Mouse (Mus musculus): ENCODE measurements around the gene Thada. TPM values are rescaled to one million over a fixed set of nuclear protein-coding genes. Genes with fewer than 3 reads are reported as not detected.
"Not testable (repeated sequence)": the region's sequence is repeated elsewhere in the genome, so short reads cannot be mapped to it uniquely, and the experiment has no call there.

Thada gene
- polyA plus RNA-seq, 2 experiments: 9.1 to 9.7 TPM

GRCm38 (mm10) chr17:84238174-84238573 lies 227.8 kb downstream of the Thada start:
- 36% methylated on average over 1 of the region's 1 CpGs for WGBS
- Histone ChIP-seq H3K9me3 (ENCODE audit: control insufficient read depth, low read length) (no peaks in the 10 kb centered on the region), H3K27me3 (ENCODE audit: control insufficient read depth, insufficient read depth, low read length) (no peaks in the 10 kb centered on the region), H3K9ac (ENCODE audit: low read depth, low read length, severe bottlenecking) (no peak overlapping the region), H3K27ac (replicated peaks; ENCODE audit: low read depth, low read length) (no peak overlapping the region), H3K4me2 (replicated peaks; ENCODE audit: low read depth, low read length, severe bottlenecking) (no peak overlapping the region), H3K36me3 (ENCODE audit: control insufficient read depth, insufficient read depth, low read length) (no peaks in the 10 kb centered on the region), H3K4me1 (ENCODE audit: control insufficient read depth, insufficient read depth, low read length) (no peaks in the 10 kb centered on the region), H3K4me3 (replicated peaks; ENCODE audit: low read length) (no peak overlapping the region)
- DNase-seq (ENCODE audit: low spot score) (no peak), ATAC-seq (ENCODE audit: low FRiP score, low read depth) (no peak)
- no peak for TF ChIP-seq POLR2A (IDR thresholded peaks at IDR 0.05; ENCODE audit: borderline replicate concordance, extremely low read depth, insufficient read depth, insufficient read length)

GRCm38 (mm10) chr17:84236781-84237557 lies 229.0 kb downstream of the Thada start:
- no peak for DNase-seq (ENCODE audit: low spot score)
- Histone ChIP-seq H3K36me3 (ENCODE audit: control insufficient read depth, insufficient read depth, low read length) (0 out of 2 replicates have a peak, but pooled peaks cover 4% of the 10 kb centered on the region), H3K27me3 (ENCODE audit: control insufficient read depth, insufficient read depth, low read length) (no peaks in the 10 kb centered on the region), H3K27ac (replicated peaks; ENCODE audit: low read depth, low read length) (no peak overlapping the region), H3K4me1 (ENCODE audit: control insufficient read depth, insufficient read depth, low read length) (no peaks in the 10 kb centered on the region), H3K9ac (ENCODE audit: low read depth, low read length, severe bottlenecking) (no peak overlapping the region), H3K9me3 (ENCODE audit: control insufficient read depth, low read length) (no peaks in the 10 kb centered on the region), H3K4me3 (replicated peaks; ENCODE audit: low read length) (no peak overlapping the region), H3K4me2 (replicated peaks; ENCODE audit: low read depth, low read length, severe bottlenecking) (no peak overlapping the region)
- TF ChIP-seq POLR2A (IDR thresholded peaks at IDR 0.05; ENCODE audit: borderline replicate concordance, extremely low read depth, insufficient read depth, insufficient read length): no peak
- WGBS: 88% methylated on average over 7 of the region's 7 CpGs
- ATAC-seq (ENCODE audit: low FRiP score, low read depth): no peak

GRCm38 (mm10) chr17:84235399-84235928 lies 230.5 kb downstream of the Thada start:
- H3K4me3 ChIP-seq (replicated peaks; ENCODE audit: low read length): no peak overlapping the region
- no peak for TF ChIP-seq POLR2A (IDR thresholded peaks at IDR 0.05; ENCODE audit: borderline replicate concordance, extremely low read depth, insufficient read depth, insufficient read length)
- H3K36me3 ChIP-seq (ENCODE audit: control insufficient read depth, insufficient read depth, low read length): 0 out of 2 replicates have a peak, but pooled peaks cover 10% of the 10 kb centered on the region
- no peaks in the 10 kb centered on the region for H3K4me1 ChIP-seq (ENCODE audit: control insufficient read depth, insufficient read depth, low read length)
- no peak for ATAC-seq (ENCODE audit: low FRiP score, low read depth)
- H3K9ac ChIP-seq (ENCODE audit: low read depth, low read length, severe bottlenecking): no peak overlapping the region
- 65% methylated on average over 4 of the region's 4 CpGs for WGBS
- H3K4me2 ChIP-seq (replicated peaks; ENCODE audit: low read depth, low read length, severe bottlenecking): no peak overlapping the region
- no peaks in the 10 kb centered on the region for H3K9me3 ChIP-seq (ENCODE audit: control insufficient read depth, low read length)
- H3K27ac ChIP-seq (replicated peaks; ENCODE audit: low read depth, low read length): no peak overlapping the region
- H3K27me3 ChIP-seq (ENCODE audit: control insufficient read depth, insufficient read depth, low read length): no peaks in the 10 kb centered on the region
- no peak for DNase-seq (ENCODE audit: low spot score)

- ATAC-seq (ENCODE audit: low FRiP score, low read depth); H3K9ac ChIP-seq (ENCODE audit: low read depth, low read length, severe bottlenecking); H3K27me3 ChIP-seq (ENCODE audit: control insufficient read depth, insufficient read depth, low read length); DNase-seq (ENCODE audit: low spot score); H3K4me3 ChIP-seq (replicated peaks; ENCODE audit: low read length); H3K9me3 ChIP-seq (ENCODE audit: control insufficient read depth, low read length); H3K4me2 ChIP-seq (replicated peaks; ENCODE audit: low read depth, low read length, severe bottlenecking); H3K27ac ChIP-seq (replicated peaks; ENCODE audit: low read depth, low read length); H3K4me1 ChIP-seq (ENCODE audit: control insufficient read depth, insufficient read depth, low read length): not testable (repeated sequence)
- H3K36me3 ChIP-seq (ENCODE audit: control insufficient read depth, insufficient read depth, low read length): 0 out of 2 replicates have a peak, but pooled peaks cover 13% of the 10 kb centered on the region
- no CpG with 5 or more reads among the region's 4 CpGs for WGBS
Observed at GRCm38 (mm10) chr17:84234785-84235184, 231.2 kb downstream of the Thada start.

- H3K9me3 ChIP-seq (ENCODE audit: control insufficient read depth, low read length): no peaks in the 10 kb centered on the region
- peaks cover 22% of the 10 kb centered on the region for H3K36me3 ChIP-seq (ENCODE audit: control insufficient read depth, insufficient read depth, low read length)
- H3K4me1 ChIP-seq (ENCODE audit: control insufficient read depth, insufficient read depth, low read length): no peaks in the 10 kb centered on the region
- ATAC-seq (ENCODE audit: low FRiP score, low read depth) (no peak), DNase-seq (ENCODE audit: low spot score) (no peak)
- TF ChIP-seq POLR2A (IDR thresholded peaks at IDR 0.05; ENCODE audit: borderline replicate concordance, extremely low read depth, insufficient read depth, insufficient read length): no peak
- no peak overlapping the region for H3K27ac ChIP-seq (replicated peaks; ENCODE audit: low read depth, low read length)
- H3K9ac ChIP-seq (ENCODE audit: low read depth, low read length, severe bottlenecking): no peak overlapping the region
- 89% methylated on average over 2 of the region's 2 CpGs for WGBS
- H3K4me2 ChIP-seq (replicated peaks; ENCODE audit: low read depth, low read length, severe bottlenecking): no peak overlapping the region
- H3K4me3 ChIP-seq (replicated peaks; ENCODE audit: low read length): no peak overlapping the region
- no peaks in the 10 kb centered on the region for H3K27me3 ChIP-seq (ENCODE audit: control insufficient read depth, insufficient read depth, low read length)
Observed at GRCm38 (mm10) chr17:84233758-84234157, 232.2 kb downstream of the Thada start.
